Mouse (Mus musculus) embryonic fibroblast, embryonic 13.5 days (primary cell): ENCODE measurements around the gene Ggps1.

Experiments
- CTCF ChIP-seq: IDR thresholded peaks from 2 replicates; pipeline ENCODE4 v1.5.1; 2011; ENCODE audit warnings: mild to moderate bottlenecking, control low read depth, low read length, moderate library complexity, borderline replicate concordance; ENCODE audit not compliant: insufficient read depth
- POLR2A ChIP-seq: IDR thresholded peaks from 2 replicates; pipeline ENCODE4 v1.6.1; 2011; ENCODE audit warnings: low read depth, mild to moderate bottlenecking, control low read depth, low read length, moderate library complexity

- no peak for TF ChIP-seq CTCF
- no peak for TF ChIP-seq POLR2A
Observed at GRCm38 (mm10) chr13:14064341-14065027, 1.2 kb upstream of the Ggps1 start.
